Mouse (Mus musculus) forebrain, embryonic 16.5 days (tissue): Measurements from ENCODE around the gene Osbp2. TPM values are rescaled to one million over a fixed set of nuclear protein-coding genes. Genes with fewer than 3 reads are reported as not detected.

ENCODE experiments used
- ATAC-seq: fragments of 200-750 bp; cut with Nextera tagmentation; 2 replicates; pipeline ENCODE4 v1.8.0; 2017; ENCODE audit warnings: mild to moderate bottlenecking, moderate library complexity
- H3K27ac ChIP-seq: fragments of 300-500 bp; sonication (generic); 2 replicates; pipeline ENCODE4 v1.5.1; 2014; ENCODE audit warnings: low read length, control low read depth
- H3K27me3 ChIP-seq: fragments of 300-500 bp; sonication (generic); replicated peaks from 2 replicates; pipeline ENCODE4 v1.6.1; 2014; ENCODE audit warnings: low read length; ENCODE audit not compliant: control insufficient read depth, insufficient read depth
- H3K36me3 ChIP-seq: fragments of 300-500 bp; sonication (generic); 2 replicates; pipeline ENCODE4 v1.6.1; 2014; ENCODE audit not compliant: control insufficient read depth, insufficient read depth
- H3K4me1 ChIP-seq: fragments of 300-500 bp; sonication (generic); replicated peaks from 2 replicates; pipeline ENCODE4 v1.6.1; 2014; ENCODE audit warnings: low read length; ENCODE audit not compliant: control insufficient read depth, insufficient read depth
- H3K4me2 ChIP-seq: fragments of 300-500 bp; sonication (generic); 2 replicates; pipeline ENCODE4 v1.6.1; 2014; ENCODE audit warnings: mild to moderate bottlenecking, low read length, control low read depth
- H3K4me3 ChIP-seq: fragments of 300-500 bp; sonication (generic); replicated peaks from 2 replicates; pipeline ENCODE4 v1.5.1; 2014; ENCODE audit warnings: mild to moderate bottlenecking, low read length, control low read depth
- H3K9ac ChIP-seq: fragments of 300-500 bp; sonication (generic); replicated peaks from 2 replicates; pipeline ENCODE4 v1.6.1; 2014; ENCODE audit warnings: low read depth, low read length, control low read depth
- H3K9me3 ChIP-seq: fragments of 300-500 bp; sonication (generic); 2 replicates; pipeline ENCODE4 v1.6.1; 2016; ENCODE audit warnings: low read length; ENCODE audit not compliant: control insufficient read depth
- WGBS: fragments of 180-500 bp; shearing (Covaris S2); extraction: QIAGEN DNeasy Blood & Tissue Kit; methylation state at CpG from one replicate; pipeline ENCODE4 v1.1.7; 2014; 5-methylcytosine and 5-hydroxymethylcytosine counted together
- polyA plus RNA-seq: library from polyadenylated mRNA; unstranded; fragments of >200 nt; fragmentation: Nextera tagmentation; extraction: Ambion mirVana; gene quantifications from 2 replicates; pipeline ENCODE4 v1.2.1, GENCODE M21; 2015

Osbp2 gene
- polyA plus RNA-seq, 1 experiment from 2014 or later = 19.5 TPM

- Histone ChIP-seq H3K4me3 (no peak overlapping the region), H3K9me3 (no peaks in the 10 kb centered on the region), H3K27ac (no peak overlapping the region), H3K9ac (no peak overlapping the region), H3K4me2 (no peak overlapping the region), H3K36me3 (peaks cover 40% of the 10 kb centered on the region), H3K4me1 (no peaks in the 10 kb centered on the region), H3K27me3 (no peaks in the 10 kb centered on the region)
- ATAC-seq = no peak
- 94% methylated on average over 1 of the region's 1 CpGs for WGBS
Measured at GRCm38 (mm10) chr11:3671000-3671628, 192.6 kb downstream of the Osbp2 start.

GRCm38 (mm10) chr11:3669849-3670248 lies 193.9 kb downstream of the Osbp2 start:
- no peaks in the 10 kb centered on the region for H3K27me3 ChIP-seq
- no peak overlapping the region for H3K4me2 ChIP-seq

GRCm38 (mm10) chr11:3668768-3669167 lies 194.9 kb downstream of the Osbp2 start:
- Histone ChIP-seq H3K4me2 (no peak overlapping the region), H3K9me3 (no peaks in the 10 kb centered on the region), H3K36me3 (peaks cover 39% of the 10 kb centered on the region), H3K27me3 (no peaks in the 10 kb centered on the region), H3K27ac (no peak overlapping the region), H3K4me3 (no peak overlapping the region), H3K9ac (no peak overlapping the region), H3K4me1 (no peaks in the 10 kb centered on the region)
- no peak for ATAC-seq
- 89% methylated on average over 2 of the region's 2 CpGs for WGBS

More at GRCm38 (mm10) chr11:3669849-3670248, 193.9 kb downstream of the Osbp2 start:
- no peak for ATAC-seq
- Histone ChIP-seq H3K9ac (no peak overlapping the region), H3K36me3 (peaks cover 40% of the 10 kb centered on the region), H3K4me3 (no peak overlapping the region), H3K4me1 (no peaks in the 10 kb centered on the region), H3K27ac (no peak overlapping the region), H3K9me3 (no peaks in the 10 kb centered on the region)

GRCm38 (mm10) chr11:3667506-3667905 lies 196.2 kb downstream of the Osbp2 start:
- Histone ChIP-seq H3K4me1 (no peaks in the 10 kb centered on the region), H3K9ac (no peak overlapping the region), H3K27me3 (no peaks in the 10 kb centered on the region), H3K9me3 (no peaks in the 10 kb centered on the region), H3K36me3 (peaks cover 41% of the 10 kb centered on the region), H3K4me3 (no peak overlapping the region), H3K4me2 (no peak overlapping the region), H3K27ac (no peak overlapping the region)
- WGBS = 94% methylated on average over 3 of the region's 3 CpGs
- no peak for ATAC-seq

GRCm38 (mm10) chr11:3661964-3662363 lies 201.7 kb downstream of the Osbp2 start:
- Histone ChIP-seq H3K4me1 (no peaks in the 10 kb centered on the region), H3K27ac (no peak overlapping the region), H3K36me3 (peaks cover 22% of the 10 kb centered on the region), H3K9ac (no peak overlapping the region), H3K9me3 (no peaks in the 10 kb centered on the region), H3K4me3 (no peak overlapping the region), H3K4me2 (no peak overlapping the region), H3K27me3 (no peaks in the 10 kb centered on the region)
- WGBS = 93% methylated on average over 2 of the region's 2 CpGs
- ATAC-seq = no peak

Other genes starting within 250 kb of the Osbp2 start
- gene Morc2a, start 214.7 kb downstream of the Osbp2 start, polyA plus RNA-seq = 47.5 and 49.2 TPM in 2 replicates
- gene 4921536K21Rik, start 31.2 kb upstream of the Osbp2 start, polyA plus RNA-seq = 0.54 and 0.63 TPM in 2 replicates
- gene Dusp18, start 31.3 kb upstream of the Osbp2 start, polyA plus RNA-seq = 42.4 and 46.0 TPM in 2 replicates
- gene Slc35e4, start 50.8 kb upstream of the Osbp2 start, polyA plus RNA-seq = 11.7 and 14.6 TPM in 2 replicates
- gene Tcn2, start 68.3 kb upstream of the Osbp2 start, polyA plus RNA-seq = 14.8 and 17.3 TPM in 2 replicates
- gene Pes1, start 100.1 kb upstream of the Osbp2 start, polyA plus RNA-seq = 73.4 and 75.5 TPM in 2 replicates
- 0.21 and 0.30 TPM in 2 replicates for gene 4930556J24Rik, start 112.9 kb upstream of the Osbp2 start, polyA plus RNA-seq
- gene Gal3st1, start 119.7 kb upstream of the Osbp2 start, polyA plus RNA-seq = 1.6 and 2.6 TPM in 2 replicates
- gene Sec14l4, start 167.6 kb upstream of the Osbp2 start, polyA plus RNA-seq = not detected in 2 replicates
- 1.2 and 2.8 TPM in 2 replicates for gene Sec14l3, start 200.9 kb upstream of the Osbp2 start, polyA plus RNA-seq
- 8.8 and 10.3 TPM in 2 replicates for gene Mtfp1, start 231.5 kb upstream of the Osbp2 start, polyA plus RNA-seq